Mouse (Mus musculus) small intestine, adult 2 months (tissue): ENCODE measurements around the gene Anp32e. TPM values are rescaled to one million over a fixed set of nuclear protein-coding genes. Genes with fewer than 3 reads are reported as not detected.
"Not testable (repeated sequence)": the region's sequence is repeated elsewhere in the genome, so short reads cannot be mapped to it uniquely, and the experiment has no call there.

Experiments
- H3K27ac ChIP-seq: fragments of 200-500 bp; 2 replicates; pipeline ENCODE4 v1.5.1; 2012; ENCODE audit warnings: low read depth, low read length, control low read depth, inconsistent platforms; ENCODE audit not compliant: insufficient read depth
- H3K27me3 ChIP-seq: fragments of 200-500 bp; 2 replicates; pipeline ENCODE4 v1.6.1; 2012; ENCODE audit warnings: mild to moderate bottlenecking, moderate library complexity, low read length, inconsistent platforms; ENCODE audit not compliant: control insufficient read depth, insufficient read depth
- H3K36me3 ChIP-seq: fragments of 200-500 bp; 2 replicates; pipeline ENCODE4 v1.6.1; 2012; ENCODE audit warnings: mild to moderate bottlenecking, low read length, control low read depth, inconsistent platforms; ENCODE audit not compliant: control insufficient read depth, insufficient read depth
- H3K4me1 ChIP-seq: fragments of 200-500 bp; 2 replicates; pipeline ENCODE4 v1.6.1; 2012; ENCODE audit warnings: low read length, inconsistent platforms, mixed read lengths; ENCODE audit not compliant: control insufficient read depth, insufficient read depth, insufficient read length
- H3K4me3 ChIP-seq: fragments of 200-500 bp; 2 replicates; pipeline ENCODE4 v1.5.1; 2012; ENCODE audit warnings: low read depth, mild to moderate bottlenecking, control low read depth, inconsistent platforms, low read length, moderate library complexity
- CTCF ChIP-seq: fragments of 200-500 bp; IDR thresholded peaks from 2 replicates; pipeline ENCODE4 v1.5.1; 2012; ENCODE audit warnings: low read depth, mild to moderate bottlenecking, control low read depth, inconsistent platforms, low read length, moderate library complexity, mixed read lengths; ENCODE audit not compliant: insufficient replicate concordance, insufficient read length; ENCODE audit errors: extremely low read depth
- POLR2A ChIP-seq: fragments of 200-500 bp; IDR thresholded peaks from 2 replicates; pipeline ENCODE4 v1.6.1; 2012; ENCODE audit warnings: low read depth, mild to moderate bottlenecking, control low read depth, inconsistent platforms, low read length, moderate library complexity
- WGBS: fragments of 180-500 bp; shearing (Covaris S2); methylation state at CpG from one replicate; pipeline ENCODE4 v1.1.7; 2018; 5-methylcytosine and 5-hydroxymethylcytosine counted together
- polyA plus RNA-seq: library from polyadenylated mRNA; depleted of rRNA; stranded (reverse); fragments of >200 nt; gene quantifications from 2 replicates; pipeline ENCODE4 v1.2.3, GENCODE M21; 2012

The Anp32e gene
- polyA plus RNA-seq, 1 experiment = 8.7 TPM

DNA sequence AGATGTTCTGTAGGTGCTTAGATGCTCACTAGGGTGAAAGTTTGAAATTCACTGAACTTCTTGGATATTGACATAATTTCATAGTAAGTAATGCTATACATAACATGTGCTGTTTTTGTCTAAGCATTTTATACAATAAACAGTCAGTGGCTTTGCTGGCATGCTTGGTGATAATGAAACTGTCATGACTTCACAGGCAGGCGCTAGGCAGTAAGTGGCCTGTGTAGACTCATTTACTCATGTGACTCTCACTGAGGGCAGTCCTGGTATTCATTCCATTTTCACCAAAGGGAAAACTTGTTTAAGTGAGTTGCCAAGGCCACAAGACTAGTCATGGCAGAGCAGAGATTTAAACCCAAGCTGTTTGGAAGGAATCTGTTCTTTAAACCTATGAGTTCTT, 40.2 kb downstream of the Anp32e start:
- peaks cover 15% of the 10 kb centered on the region; the same call in 1 of the 2 replicates for H3K27me3 ChIP-seq
- TF ChIP-seq POLR2A (no peak), CTCF (no peak)
- H3K4me1 ChIP-seq = no peaks in the 10 kb centered on the region
- no peak overlapping the region for H3K4me3 ChIP-seq
- no peak overlapping the region for H3K27ac ChIP-seq
- H3K36me3 ChIP-seq = no peaks in the 10 kb centered on the region
- WGBS = 89% methylated on average over 1 of the region's 1 CpGs

DNA sequence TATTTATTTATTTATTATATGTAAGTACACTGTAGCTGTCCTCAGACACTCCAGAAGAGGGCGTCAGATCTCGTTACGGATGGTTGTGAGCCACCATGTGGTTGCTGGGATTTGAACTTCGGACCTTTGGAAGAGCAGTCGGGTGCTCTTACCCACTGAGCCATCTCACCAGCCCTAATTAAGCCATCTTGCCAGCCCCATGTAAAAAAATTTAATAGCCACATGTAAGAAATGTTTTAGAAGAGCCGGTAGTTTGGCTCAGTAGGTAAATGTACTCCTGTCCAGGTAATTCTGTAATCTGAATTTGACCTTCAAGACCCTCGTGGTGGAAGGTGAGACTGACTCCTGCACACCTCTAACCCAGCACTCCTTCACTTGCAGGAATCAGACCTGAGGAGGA, 41.6 kb downstream of the Anp32e start:
- H3K4me3 ChIP-seq, H3K4me1 ChIP-seq, H3K27ac ChIP-seq, H3K36me3 ChIP-seq: not testable (repeated sequence)
- H3K27me3 ChIP-seq = peaks cover 15% of the 10 kb centered on the region; the same call in 1 of the 2 replicates
- WGBS = 39% methylated on average over 7 of the region's 7 CpGs

DNA sequence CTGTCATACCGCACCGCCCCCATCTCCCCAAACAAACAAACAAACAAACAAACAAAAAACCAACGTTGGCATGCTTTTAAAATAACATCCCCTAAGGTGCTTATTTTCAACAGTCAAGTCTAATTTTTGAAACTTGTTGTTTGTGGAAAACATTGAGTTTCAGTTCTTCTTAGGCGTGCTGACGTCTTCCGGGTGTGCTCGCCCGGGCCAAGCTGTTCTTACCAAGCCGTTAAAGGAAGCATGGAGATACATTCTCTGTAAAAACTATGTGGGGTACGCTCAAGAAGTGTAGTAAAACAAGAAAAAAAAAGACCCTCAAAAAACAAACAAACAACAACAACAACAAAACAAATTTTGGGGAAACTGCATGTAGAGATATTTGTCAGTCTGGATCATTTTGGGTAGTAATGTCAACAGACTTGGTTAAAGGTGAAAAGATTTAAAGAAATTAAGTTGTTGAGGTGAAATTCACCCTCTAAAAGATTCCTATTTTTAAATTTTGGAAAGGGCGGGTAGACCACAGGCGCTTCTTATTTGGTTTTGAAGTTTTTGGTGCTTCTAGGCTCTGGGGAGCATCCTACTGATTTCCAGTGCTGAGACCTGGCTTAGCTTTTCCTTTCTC, 43.3 kb downstream of the Anp32e start:
- H3K4me3 ChIP-seq = peak overlapping the region; percentile 39; the same call in 1 of the 2 replicates
- WGBS = 80% methylated on average over 12 of the region's 12 CpGs
- no peak for TF ChIP-seq CTCF
- TF ChIP-seq POLR2A = no peak
- H3K27me3 ChIP-seq = peaks cover 15% of the 10 kb centered on the region; the same call in 1 of the 2 replicates
- H3K27ac ChIP-seq = peak overlapping the region; percentile 84
- no peaks in the 10 kb centered on the region for H3K36me3 ChIP-seq
- no peaks in the 10 kb centered on the region for H3K4me1 ChIP-seq

DNA sequence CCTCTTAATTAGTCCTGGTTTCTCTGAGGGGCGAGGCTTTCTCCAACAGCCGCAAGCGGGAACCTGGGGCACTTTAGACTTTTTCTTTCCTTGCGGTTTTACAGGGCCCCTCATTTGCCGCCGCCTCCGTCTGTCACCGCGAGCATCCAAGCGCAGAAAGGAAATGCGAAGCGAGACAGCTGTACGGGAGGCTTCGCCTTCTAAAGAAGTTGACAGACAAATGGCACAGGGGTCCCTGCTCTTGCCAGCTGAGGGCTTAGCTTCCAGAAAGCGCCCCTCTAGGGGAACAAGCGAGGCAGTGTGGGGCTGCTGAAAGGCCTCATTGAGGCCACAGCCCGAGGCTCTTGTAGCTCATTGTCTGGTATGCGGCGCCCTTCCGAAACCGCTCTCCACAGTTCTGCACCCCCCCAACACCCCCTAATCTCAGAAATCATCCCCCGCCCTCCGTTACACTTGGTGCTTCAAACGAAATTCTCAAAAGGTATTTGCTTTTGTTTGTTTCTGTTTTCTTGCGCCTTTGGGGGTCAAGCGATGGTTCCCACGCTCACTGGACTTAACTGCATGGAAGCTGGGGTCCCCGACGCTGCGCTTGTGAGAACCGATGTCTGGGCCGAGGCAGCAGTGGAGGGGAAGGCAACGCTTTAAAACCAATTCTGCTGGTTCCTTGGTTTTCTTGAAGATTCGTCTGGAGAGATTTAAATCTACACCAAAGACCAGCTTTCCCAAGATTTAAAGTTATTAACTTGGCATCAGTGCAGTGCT, 44.0 kb downstream of the Anp32e start:
- Histone ChIP-seq H3K4me1 (no peaks in the 10 kb centered on the region), H3K27ac (peak overlapping the region; percentile 59), H3K36me3 (no peaks in the 10 kb centered on the region), H3K27me3 (peaks cover 15% of the 10 kb centered on the region; the same call in 1 of the 2 replicates), H3K4me3 (peak overlapping the region; percentile 39)
- 12% methylated on average over 34 of the region's 34 CpGs for WGBS
- no peak for TF ChIP-seq POLR2A
- TF ChIP-seq CTCF = no peak

DNA sequence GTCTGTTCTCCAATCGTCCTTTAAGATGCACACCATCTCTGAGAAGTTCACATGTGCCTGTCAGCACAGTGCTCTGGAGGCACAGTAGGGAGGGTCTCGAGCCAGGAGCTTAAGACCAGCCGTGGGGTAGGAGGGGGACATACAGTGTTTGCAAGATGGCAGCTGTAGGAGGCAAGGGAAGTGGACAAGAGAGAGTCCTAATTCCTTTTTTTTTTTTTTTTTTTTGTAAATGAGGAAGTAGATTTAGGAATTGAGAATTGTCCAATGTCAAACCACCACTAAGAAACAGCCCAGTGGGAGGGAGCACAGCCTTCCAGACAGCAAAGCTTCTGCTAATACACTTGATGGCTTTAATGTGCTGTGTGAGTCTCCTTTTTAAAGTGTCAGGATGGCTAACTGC, 48.0 kb downstream of the Anp32e start:
- TF ChIP-seq POLR2A (no peak), CTCF (no peak)
- 63% methylated on average over 3 of the region's 3 CpGs for WGBS
- H3K27me3 ChIP-seq = peaks cover 14% of the 10 kb centered on the region; the same call in 1 of the 2 replicates
- no peak overlapping the region for H3K4me3 ChIP-seq
- H3K27ac ChIP-seq = peak overlapping the region; percentile 51; the same call in 1 of the 2 replicates
- H3K4me1 ChIP-seq = no peaks in the 10 kb centered on the region
- H3K36me3 ChIP-seq = no peaks in the 10 kb centered on the region

DNA sequence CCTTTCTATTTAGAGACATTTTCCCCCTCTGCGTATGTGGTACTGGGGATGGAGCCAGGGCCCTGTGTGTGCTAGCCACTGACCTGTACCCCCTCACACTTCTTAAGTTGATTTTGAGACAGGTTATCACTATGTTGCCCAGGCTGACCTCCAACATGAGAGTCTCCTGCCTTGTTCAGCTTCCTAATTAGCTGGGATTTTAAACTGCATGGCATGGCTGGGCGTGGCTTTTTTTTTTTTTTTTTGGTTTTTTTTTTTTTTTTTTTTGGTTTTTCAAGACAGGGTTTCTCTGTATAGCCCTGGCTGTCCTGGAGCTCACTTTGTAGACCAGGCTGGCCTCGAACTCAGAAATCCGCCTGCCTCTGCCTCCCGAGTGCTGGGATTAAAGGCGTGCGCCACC, 48.5 kb downstream of the Anp32e start:
- H3K36me3 ChIP-seq, H3K4me1 ChIP-seq, H3K4me3 ChIP-seq: not testable (repeated sequence)
- Histone ChIP-seq H3K27ac (peak overlapping the region; percentile 51; the same call in 1 of the 2 replicates), H3K27me3 (peaks cover 11% of the 10 kb centered on the region; the same call in 1 of the 2 replicates)
- WGBS = 89% methylated on average over 7 of the region's 7 CpGs

DNA sequence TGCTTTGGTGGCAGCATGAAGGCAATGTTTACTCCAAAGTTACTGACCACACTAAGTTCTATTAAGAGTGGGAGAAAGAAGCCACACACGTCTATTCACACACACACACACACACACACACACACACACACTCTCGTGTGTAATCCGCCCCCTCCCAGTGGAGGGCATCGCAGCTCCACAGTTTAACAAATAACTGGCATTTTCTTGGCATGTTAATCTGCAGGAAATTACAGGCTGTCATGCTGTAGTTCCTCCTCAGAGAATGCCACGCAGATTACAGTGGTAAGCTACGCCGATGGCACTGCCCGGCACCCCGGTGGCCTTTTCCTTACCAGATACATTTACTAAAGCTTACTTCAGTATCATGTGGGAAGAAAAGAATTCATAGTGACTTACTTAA, 49.2 kb downstream of the Anp32e start:
- H3K4me1 ChIP-seq = no peaks in the 10 kb centered on the region
- no peaks in the 10 kb centered on the region for H3K36me3 ChIP-seq
- TF ChIP-seq POLR2A (no peak), CTCF (no peak)
- H3K4me3 ChIP-seq = no peak overlapping the region
- no peak overlapping the region for H3K27ac ChIP-seq
- peaks cover 5% of the 10 kb centered on the region; the same call in 1 of the 2 replicates for H3K27me3 ChIP-seq
- WGBS = 78% methylated on average over 9 of the region's 9 CpGs
